Mouse (Mus musculus): ENCODE measurements at regions not wholly inside any gene's neighbourhood (a gene's known extent, or its start where the extent isn't known, plus 50 kb on each side); places are given as distances from the start of the nearest gene placed in this dataset.

GRCm38 (mm10) chr12:46416765-46417404, 401.8 kb downstream of the Nova1 start:
- TF ChIP-seq POLR2A (IDR thresholded peaks at IDR 0.05; ENCODE audit: borderline replicate concordance, insufficient read depth, low read length) (no peak), CTCF (IDR thresholded peaks at IDR 0.05; ENCODE audit: borderline replicate concordance, insufficient read depth, low read depth, low read length) (no peak)
